Mouse (Mus musculus) cerebellum, postnatal 25 days (tissue): ENCODE data around the gene Ugcg.

Source experiments
- DNase-seq, 2 experiments: peaks; one replicate each; pipeline ENCODE4 v3.0.0; 2021; ENCODE audit warnings: mixed read lengths in 2 of 2

Gene Ugcg

DNA sequence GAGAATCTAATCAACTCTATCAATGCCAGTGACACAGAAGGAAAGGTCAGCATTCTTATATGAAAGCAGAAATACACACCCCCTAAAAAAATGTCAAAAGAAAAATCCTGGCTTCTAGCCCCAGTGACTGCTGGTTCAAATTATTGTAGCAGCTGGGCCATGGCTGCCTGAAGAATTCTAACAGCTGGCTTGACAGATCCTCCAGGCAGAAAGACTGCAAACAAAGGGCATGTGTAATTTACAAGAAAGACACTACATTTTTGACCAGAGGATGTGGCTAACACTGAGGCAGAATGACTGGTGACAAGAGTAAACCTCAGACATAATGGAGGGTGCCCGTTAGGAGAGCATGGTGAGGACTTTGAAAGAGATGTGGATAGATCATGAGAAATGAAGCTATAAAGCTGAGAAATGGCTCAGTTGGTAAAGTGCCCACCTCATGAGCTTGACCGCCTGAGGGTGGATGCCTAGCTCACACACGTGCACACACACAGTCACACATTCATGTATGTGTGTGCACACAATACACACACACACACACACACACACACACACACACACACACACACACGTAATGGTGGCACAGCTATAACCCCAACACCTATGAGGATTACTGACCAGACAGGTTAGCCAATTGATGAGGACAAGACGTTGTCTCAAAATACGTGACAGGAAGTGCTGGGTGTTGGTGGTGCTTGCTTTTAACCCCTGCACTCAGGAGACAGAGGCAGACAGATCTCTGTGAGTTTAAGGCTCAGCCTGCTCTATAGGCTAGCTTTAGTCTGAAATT is 42.4 kb downstream of the Ugcg start:
- DNase-seq = no peak

DNA sequence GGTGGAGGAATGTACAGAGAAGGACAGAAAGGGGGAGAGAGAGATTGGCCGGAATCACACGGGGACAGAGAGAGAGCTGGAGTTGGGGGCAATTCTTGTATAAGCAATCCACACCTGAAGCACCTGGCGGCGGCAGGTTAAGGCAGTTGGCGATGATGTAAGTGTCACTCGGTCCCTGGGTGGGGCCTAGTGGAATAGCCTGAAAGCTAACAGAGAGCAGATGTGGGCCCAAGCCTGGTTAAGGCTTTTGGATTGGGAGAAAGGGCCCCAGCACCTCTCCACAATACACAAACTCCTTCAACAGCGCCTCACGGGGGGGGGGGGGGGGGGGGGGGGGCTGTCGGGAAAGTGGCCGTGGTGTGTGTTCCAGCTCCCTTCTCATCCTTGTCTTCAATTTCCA is 45.0 kb downstream of the Ugcg start:
- no peak for DNase-seq

- no peak for DNase-seq
These were observed 45.6 kb downstream of the Ugcg start for GRCm38 (mm10) chr4:59234451-59235216.

DNA sequence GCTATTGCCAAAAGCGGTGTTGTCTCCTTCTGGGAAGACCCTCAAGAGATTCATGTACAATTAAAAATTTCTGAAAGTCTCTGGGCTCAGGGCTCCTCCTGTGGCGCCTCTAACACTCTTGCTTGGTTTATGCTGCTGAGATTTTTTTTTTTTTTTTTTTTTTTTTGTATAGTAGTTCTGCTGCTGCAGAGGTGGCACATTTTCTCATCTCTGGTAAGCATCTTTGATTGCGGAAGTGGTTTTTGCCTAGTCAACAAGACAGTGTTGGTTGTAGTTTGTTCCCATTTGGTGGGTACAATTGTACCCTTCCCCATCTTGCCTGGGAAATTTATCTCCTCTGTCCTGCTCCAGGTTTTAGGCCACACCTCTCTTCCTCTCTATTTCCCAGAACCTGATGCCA is 47.3 kb downstream of the Ugcg start:
- no peak for DNase-seq

DNA sequence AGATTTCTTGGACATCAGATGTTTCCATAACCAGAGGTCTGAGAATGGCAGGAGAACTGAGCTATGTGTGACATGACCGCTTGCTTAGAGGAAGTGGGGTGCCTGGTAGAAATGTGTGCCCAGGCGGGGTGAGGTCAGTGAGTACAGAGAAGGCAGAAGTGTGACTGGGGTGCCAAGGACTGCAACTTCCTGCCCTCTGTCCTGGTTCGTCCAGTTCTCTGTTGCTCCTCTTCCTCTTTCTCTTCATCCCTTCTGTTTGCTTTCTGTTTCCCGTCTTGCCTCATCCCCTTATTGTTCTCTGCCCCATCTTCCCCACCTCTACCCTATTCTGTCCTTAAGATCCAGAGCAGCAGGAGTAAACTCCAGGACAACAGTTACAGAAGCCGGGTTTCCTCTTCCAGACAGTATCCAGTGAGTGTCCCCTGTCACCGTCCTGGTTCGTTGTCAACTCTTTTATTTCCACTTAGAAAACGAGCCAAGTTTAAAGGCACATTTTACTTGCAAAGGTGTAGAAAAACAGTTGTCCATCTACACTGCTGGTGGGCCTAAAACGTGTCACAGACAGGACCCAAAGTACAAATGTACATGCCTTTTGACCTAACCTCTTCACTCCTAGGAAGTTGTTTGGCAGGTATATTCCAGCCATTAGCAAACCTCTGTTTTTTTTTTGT is 49.7 kb downstream of the Ugcg start:
- DNase-seq = no peak

- no peak for DNase-seq
These were observed 50.3 kb downstream of the Ugcg start for GRCm38 (mm10) chr4:59239312-59239728.

DNA sequence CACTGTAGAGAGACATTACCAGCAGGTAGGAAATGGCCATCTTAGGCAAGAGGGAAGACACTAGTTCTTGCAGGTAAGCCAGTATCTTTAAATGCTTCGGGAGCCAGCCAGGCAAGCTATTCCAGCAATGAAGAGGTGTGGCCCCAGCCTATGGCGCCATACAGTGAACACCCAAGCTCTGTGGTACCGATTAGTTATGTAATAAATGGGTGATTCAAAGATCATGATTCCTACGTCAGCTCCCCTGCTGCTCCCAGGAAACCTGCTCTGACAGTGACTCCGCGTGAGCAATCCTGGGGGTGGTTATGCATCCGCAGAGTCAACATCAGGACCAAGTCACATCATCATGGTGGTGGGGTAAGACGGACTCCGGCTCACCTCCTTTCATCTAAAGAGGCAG is 51.1 kb downstream of the Ugcg start:
- DNase-seq = no peak

DNA sequence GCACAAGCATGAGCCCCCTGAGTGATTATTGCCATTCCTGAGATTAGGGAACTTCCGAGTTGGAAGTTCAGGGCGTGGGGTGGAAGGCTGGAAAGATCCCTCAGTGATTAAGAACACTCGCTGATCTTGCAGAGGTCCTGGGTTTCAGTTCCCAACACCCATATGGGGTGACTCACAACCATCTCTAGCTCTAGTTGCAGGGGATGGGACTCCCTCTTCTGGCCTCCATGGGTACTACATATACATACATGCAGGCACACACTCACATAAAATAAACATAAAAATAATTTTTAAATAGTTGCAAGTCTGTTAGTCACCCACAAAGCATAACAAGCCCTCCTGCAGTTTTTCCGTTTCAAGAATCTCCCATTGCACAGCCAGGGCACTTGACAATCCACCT is 52.0 kb downstream of the Ugcg start:
- no peak for DNase-seq

DNA sequence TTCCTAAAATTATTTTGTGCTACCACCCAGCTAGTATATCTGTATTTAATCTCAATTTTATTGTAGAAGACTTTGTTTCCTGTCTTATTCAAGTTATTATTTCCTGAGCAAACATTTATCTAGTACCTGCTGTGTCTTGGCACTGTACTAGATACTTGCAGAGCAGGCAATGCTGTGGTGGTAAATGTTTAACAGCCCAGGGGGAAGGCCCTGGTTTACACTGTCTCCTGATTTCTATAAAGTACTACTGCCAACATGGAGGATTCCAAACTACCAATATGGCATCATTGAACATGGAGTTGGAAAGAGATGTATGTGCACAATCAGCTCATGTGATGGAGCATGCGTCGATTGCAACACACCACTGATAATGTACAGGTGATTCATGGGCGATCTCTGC is 53.2 kb downstream of the Ugcg start:
- DNase-seq = no peak

DNA sequence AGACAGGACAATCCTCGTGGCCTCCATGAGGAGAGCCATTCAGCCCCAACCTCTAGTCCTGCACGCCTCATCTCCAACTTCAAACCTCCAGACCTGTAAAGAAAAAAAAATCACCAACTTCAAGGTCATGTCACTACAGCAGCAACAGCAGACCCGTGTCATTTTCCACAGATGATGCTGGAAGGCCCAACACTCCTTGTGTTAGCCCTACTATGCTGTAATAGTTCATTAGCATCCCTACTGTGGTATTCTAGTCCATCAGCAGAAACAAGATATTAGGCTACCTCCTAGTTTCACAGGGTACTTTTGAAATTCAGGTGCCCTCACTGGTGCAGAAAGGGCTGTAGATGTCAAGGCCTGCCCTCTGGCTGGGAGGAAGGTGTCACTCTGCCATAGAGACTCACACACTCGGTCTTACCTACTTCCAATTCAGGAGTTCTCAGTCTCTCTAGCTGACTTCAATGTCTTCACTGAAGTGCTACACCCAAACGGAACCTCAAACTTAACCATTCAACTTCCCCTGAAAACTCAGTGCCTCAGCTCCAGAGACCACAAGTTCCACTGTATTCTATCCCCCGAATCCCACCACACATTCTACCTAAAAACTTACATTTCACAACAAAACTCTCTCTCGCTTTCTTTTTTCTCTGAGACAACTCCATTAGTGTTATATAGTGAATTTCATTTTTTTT is 54.9 kb downstream of the Ugcg start:
- no peak for DNase-seq

GRCm38 (mm10) chr4:59244791-59245555 is 55.9 kb downstream of the Ugcg start:
- no peak for DNase-seq

- no peak for DNase-seq
These were observed 56.7 kb downstream of the Ugcg start for GRCm38 (mm10) chr4:59245776-59246175.

DNA sequence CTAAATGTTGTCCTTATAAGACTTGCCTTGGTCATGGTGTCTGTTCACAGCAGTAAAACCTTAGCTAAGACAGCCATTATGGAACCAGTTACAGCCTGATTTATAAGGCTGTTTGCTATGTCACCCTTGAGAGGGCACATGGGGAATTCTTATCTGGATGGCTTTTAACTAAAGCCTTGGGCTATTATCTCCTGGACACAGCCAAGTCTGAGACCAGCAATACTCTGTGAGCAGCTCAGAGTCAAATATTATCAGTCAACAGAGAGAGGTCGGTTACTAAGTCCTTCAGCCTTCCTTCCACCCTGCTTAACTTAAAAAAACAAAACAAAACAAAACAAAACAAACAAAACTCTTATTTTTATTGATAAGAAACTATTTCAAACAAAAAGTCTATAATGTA is 58.5 kb downstream of the Ugcg start:
- DNase-seq = no peak

DNA sequence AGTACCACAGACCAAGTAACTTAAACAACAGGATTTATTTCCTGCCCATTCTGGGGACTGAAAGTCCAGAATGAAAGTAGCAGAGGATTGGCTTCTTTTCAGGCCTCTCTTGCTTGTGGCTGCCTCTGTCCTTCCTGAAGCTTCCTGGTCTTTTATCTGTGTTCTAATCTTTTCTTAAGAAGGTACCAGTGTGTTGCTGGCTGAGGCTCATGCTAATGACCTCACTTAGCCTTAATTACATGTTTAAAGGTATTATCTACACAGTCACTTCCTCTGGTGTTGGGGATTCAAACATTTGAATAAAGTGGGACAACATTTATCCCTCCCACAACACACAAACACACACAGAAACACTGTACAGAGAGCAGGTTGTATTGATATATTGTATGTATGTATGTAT is 59.0 kb downstream of the Ugcg start:
- no peak for DNase-seq

- DNase-seq = no peak
These were observed 63.5 kb downstream of the Ugcg start for GRCm38 (mm10) chr4:59252386-59253054.

DNA sequence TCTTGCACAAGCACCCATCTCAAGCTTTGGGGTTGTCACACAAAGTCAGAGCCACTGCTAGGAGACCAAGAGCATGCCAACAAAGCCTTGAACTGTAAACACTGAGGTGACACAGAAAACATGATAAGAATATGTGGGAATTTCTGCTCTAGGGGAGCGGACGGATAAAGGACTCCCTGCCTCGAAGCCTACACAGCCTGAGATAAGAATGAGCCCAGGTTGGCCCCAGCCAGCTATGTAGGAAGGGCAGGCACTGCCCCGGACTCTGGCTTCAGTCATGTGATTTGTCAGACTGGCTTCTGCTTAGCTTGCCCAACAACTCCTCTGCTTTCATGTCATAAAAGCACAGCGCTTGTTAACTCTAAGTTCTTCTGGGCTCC is 64.0 kb downstream of the Ugcg start:
- DNase-seq = no peak

- no peak for DNase-seq
These were observed 65.3 kb downstream of the Ugcg start for GRCm38 (mm10) chr4:59254397-59254796.

- DNase-seq = no peak
These were observed 66.9 kb downstream of the Ugcg start for GRCm38 (mm10) chr4:59255988-59256387.

DNA sequence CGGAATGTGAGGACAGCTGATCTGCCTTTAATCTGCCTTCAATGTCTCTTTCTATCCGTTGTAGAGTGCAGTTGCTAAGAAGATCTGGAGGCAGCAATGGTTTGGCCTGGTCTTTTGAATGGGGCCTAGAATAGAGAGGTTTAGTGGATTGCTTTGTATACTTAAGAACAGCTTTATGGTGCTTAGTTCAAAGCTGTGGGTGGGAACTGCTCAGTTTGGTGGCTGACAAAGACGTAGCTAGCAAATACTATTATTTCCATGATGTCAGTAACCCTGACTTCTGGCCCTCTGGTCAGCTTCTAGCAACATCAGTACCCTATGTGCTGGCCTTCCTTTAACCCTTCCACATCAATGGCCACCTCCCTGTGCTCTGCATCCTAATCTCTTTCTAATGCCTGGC is 68.8 kb downstream of the Ugcg start:
- no peak for DNase-seq

GRCm38 (mm10) chr4:59258771-59259170 is 69.7 kb downstream of the Ugcg start:
- no peak for DNase-seq

DNA sequence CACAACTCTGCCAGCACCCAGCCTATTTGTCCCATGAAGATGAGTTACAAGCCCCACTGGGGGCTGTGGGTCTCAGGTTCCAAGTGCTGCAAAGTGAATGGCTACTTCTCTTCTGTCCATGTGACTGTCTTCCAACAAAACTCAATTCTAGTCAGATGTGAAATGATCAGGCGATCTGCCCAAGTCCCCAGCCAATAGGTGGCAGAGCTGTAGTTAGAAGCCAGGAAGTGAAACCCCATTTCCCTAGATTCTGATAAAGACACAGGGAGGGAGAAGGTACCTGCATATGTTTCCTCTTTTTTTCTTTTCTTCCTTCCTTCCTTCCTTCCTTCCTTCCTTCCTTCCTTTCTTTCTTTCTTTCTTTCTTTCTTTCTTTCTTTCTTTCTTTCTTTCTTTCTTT is 70.7 kb downstream of the Ugcg start:
- no peak for DNase-seq
